Mouse (Mus musculus) layer of hippocampus, adult 9-10 months (tissue): ENCODE measurements at regions not wholly inside any gene's neighbourhood (a gene's known extent, or its start where the extent isn't known, plus 50 kb on each side); places are given as distances from the start of the nearest gene placed in this dataset.

Experiments used
- DNase-seq: peaks from one replicate; pipeline ENCODE4 v3.0.0; 2022; ENCODE audit warnings: low spot score

- no peak for DNase-seq
Observed at GRCm38 (mm10) chr14:80244640-80245302, 260.9 kb downstream of the Olfm4 start.

GRCm38 (mm10) chr14:80247575-80247974 is 263.7 kb downstream of the Olfm4 start:
- peak; percentile 73 for DNase-seq

- DNase-seq = peak; percentile 52
Observed at GRCm38 (mm10) chr14:80249882-80250281, 266.0 kb downstream of the Olfm4 start.

- DNase-seq = no peak
Observed at GRCm38 (mm10) chr14:80257086-80257485, 273.2 kb downstream of the Olfm4 start.

GRCm38 (mm10) chr14:80263173-80263572 is 279.3 kb downstream of the Olfm4 start:
- DNase-seq = no peak

GRCm38 (mm10) chr14:80265081-80265480 is 281.2 kb downstream of the Olfm4 start:
- DNase-seq = no peak

- peak; percentile 82 for DNase-seq
Observed at GRCm38 (mm10) chr14:80269179-80269951, 285.5 kb downstream of the Olfm4 start.

GRCm38 (mm10) chr14:80270063-80270462 is 286.2 kb downstream of the Olfm4 start:
- DNase-seq = no peak

GRCm38 (mm10) chr14:80280188-80280587 is 296.3 kb downstream of the Olfm4 start:
- no peak for DNase-seq

GRCm38 (mm10) chr14:80283726-80284125 is 299.8 kb downstream of the Olfm4 start:
- DNase-seq = no peak

GRCm38 (mm10) chr14:80291360-80291759 is 307.5 kb downstream of the Olfm4 start:
- DNase-seq = no peak

- DNase-seq = no peak
Observed at GRCm38 (mm10) chr14:80293378-80293777, 309.5 kb downstream of the Olfm4 start.

- no peak for DNase-seq
Observed at GRCm38 (mm10) chr14:80329651-80330050, 345.8 kb downstream of the Olfm4 start.

- DNase-seq = no peak
Observed at GRCm38 (mm10) chr14:80362024-80362622, 378.2 kb downstream of the Olfm4 start.

- no peak for DNase-seq
Observed at GRCm38 (mm10) chr14:80369448-80370153, 385.7 kb downstream of the Olfm4 start.

GRCm38 (mm10) chr14:80374290-80374689 is 390.4 kb downstream of the Olfm4 start:
- DNase-seq = no peak

GRCm38 (mm10) chr14:80377064-80377463 is 393.2 kb downstream of the Olfm4 start:
- DNase-seq = no peak

- DNase-seq = no peak
Observed at GRCm38 (mm10) chr14:80391418-80391817, 407.5 kb downstream of the Olfm4 start.

- DNase-seq = no peak
Observed at GRCm38 (mm10) chr14:80408317-80408716, 424.4 kb downstream of the Olfm4 start.

GRCm38 (mm10) chr14:80418810-80419325 is 435.0 kb downstream of the Olfm4 start:
- no peak for DNase-seq

- no peak for DNase-seq
Observed at GRCm38 (mm10) chr14:80443820-80444219, 459.9 kb downstream of the Olfm4 start.

GRCm38 (mm10) chr14:80471470-80471869 is 487.6 kb downstream of the Olfm4 start:
- no peak for DNase-seq
